Mouse (Mus musculus) midbrain, embryonic 15.5 days (tissue): ENCODE measurements around the gene Rxfp4. TPM values are rescaled to one million over a fixed set of nuclear protein-coding genes. Genes with fewer than 3 reads are reported as not detected.

Experiments used
- polyA plus RNA-seq: library from polyadenylated mRNA; unstranded; fragments of >200 nt; fragmentation: Nextera tagmentation; extraction: Ambion mirVana; gene quantifications from 2 replicates; pipeline ENCODE4 v1.2.1, GENCODE M21; 2015

Gene Rxfp4
- polyA plus RNA-seq, 1 experiment from 2014 or later = not detected

Other genes starting within 250 kb of the Rxfp4 start
- gene Pmf1, start 242.8 kb downstream of the Rxfp4 start, polyA plus RNA-seq = 23.6 and 26.7 TPM in 2 replicates
- gene Slc25a44, start 228.0 kb downstream of the Rxfp4 start, polyA plus RNA-seq = 39.6 and 41.2 TPM in 2 replicates
- gene Sema4a, start 192.0 kb downstream of the Rxfp4 start, polyA plus RNA-seq = 39.1 and 39.3 TPM in 2 replicates
- gene Lmna, start 143.2 kb downstream of the Rxfp4 start, polyA plus RNA-seq = 51.1 and 51.6 TPM in 2 replicates
- gene Mex3a, start 120.7 kb downstream of the Rxfp4 start, polyA plus RNA-seq = 37.0 and 37.7 TPM in 2 replicates
- gene Rab25, start 104.8 kb downstream of the Rxfp4 start, polyA plus RNA-seq = 0.41 and 1.3 TPM in 2 replicates
- 206 and 232 TPM in 2 replicates for gene Lamtor2, start 100.1 kb downstream of the Rxfp4 start, polyA plus RNA-seq
- 45.9 and 48.0 TPM in 2 replicates for gene Ubqln4, start 99.4 kb downstream of the Rxfp4 start, polyA plus RNA-seq
- 133 and 143 TPM in 2 replicates for gene Ssr2, start 77.3 kb downstream of the Rxfp4 start, polyA plus RNA-seq
- 138 and 145 TPM in 2 replicates for gene Arhgef2, start 47.2 kb downstream of the Rxfp4 start, polyA plus RNA-seq
- 88.9 and 92.9 TPM in 2 replicates for gene Khdc4, start 32.7 kb upstream of the Rxfp4 start, polyA plus RNA-seq
- gene Rit1, start 63.7 kb upstream of the Rxfp4 start, polyA plus RNA-seq = 62.0 and 64.0 TPM in 2 replicates
- gene Syt11, start 122.0 kb upstream of the Rxfp4 start, polyA plus RNA-seq = 204 and 208 TPM in 2 replicates
- 13.8 and 14.6 TPM in 2 replicates for gene Gon4l, start 182.1 kb upstream of the Rxfp4 start, polyA plus RNA-seq